Mouse (Mus musculus) lung, postnatal 0 days (tissue): Measurements from ENCODE around the gene Usp33. TPM values are rescaled to one million over a fixed set of nuclear protein-coding genes. Genes with fewer than 3 reads are reported as not detected.

Source experiments
- ATAC-seq: fragments of 200-750 bp; cut with Nextera tagmentation; 2 replicates; pipeline ENCODE4 v1.8.0; 2017; ENCODE audit warnings: moderate library complexity
- DNase-seq: peaks from one replicate; pipeline ENCODE4 v3.0.0-alpha.2; 2016; ENCODE audit warnings: low spot score
- H3K27ac ChIP-seq: fragments of 300-500 bp; sonication (generic); 2 replicates; pipeline ENCODE4 v1.5.1; 2014; ENCODE audit warnings: antibody characterized with exemption, mild to moderate bottlenecking, low read length, mixed read lengths
- H3K27me3 ChIP-seq: fragments of 300-500 bp; sonication (generic); replicated peaks from 2 replicates; pipeline ENCODE4 v1.6.1; 2014; ENCODE audit warnings: low read length, mixed read lengths; ENCODE audit not compliant: insufficient read depth
- H3K36me3 ChIP-seq: fragments of 300-500 bp; sonication (generic); 2 replicates; pipeline ENCODE4 v1.6.1; 2014; ENCODE audit warnings: low read length, mixed read lengths; ENCODE audit not compliant: insufficient read depth
- H3K4me1 ChIP-seq: fragments of 300-500 bp; sonication (generic); 2 replicates; pipeline ENCODE4 v1.6.1; 2014; ENCODE audit warnings: antibody characterized with exemption, low read depth, low read length, mixed read lengths; ENCODE audit not compliant: insufficient read depth
- H3K4me2 ChIP-seq: fragments of 300-500 bp; sonication (generic); replicated peaks from 2 replicates; pipeline ENCODE4 v1.6.1; 2014; ENCODE audit warnings: low read depth, mild to moderate bottlenecking, low read length, moderate library complexity, mixed read lengths
- H3K4me3 ChIP-seq: fragments of 300-500 bp; sonication (generic); 2 replicates; pipeline ENCODE4 v1.5.1; 2014; ENCODE audit warnings: low read depth, low read length
- H3K9ac ChIP-seq: fragments of 300-500 bp; sonication (generic); replicated peaks from 2 replicates; pipeline ENCODE4 v1.6.1; 2014; ENCODE audit warnings: low read depth, mild to moderate bottlenecking
- H3K9me3 ChIP-seq: fragments of 300-500 bp; sonication (generic); 2 replicates; pipeline ENCODE4 v1.6.1; 2016; ENCODE audit warnings: low read length, mixed read lengths
- CTCF ChIP-seq: IDR thresholded peaks from 2 replicates; pipeline ENCODE4 v1.5.1; 2016; ENCODE audit warnings: antibody characterized with exemption, mild to moderate bottlenecking
- EP300 ChIP-seq: IDR thresholded peaks from 2 replicates; pipeline ENCODE4 v1.6.1; 2016; ENCODE audit warnings: antibody characterized with exemption, mild to moderate bottlenecking, control low read depth
- WGBS: fragments of 180-500 bp; shearing (Covaris S2); extraction: QIAGEN DNeasy Blood & Tissue Kit; methylation state at CpG from one replicate; pipeline ENCODE4 v1.1.7; 2014; 5-methylcytosine and 5-hydroxymethylcytosine counted together
- polyA plus RNA-seq: library from polyadenylated mRNA; unstranded; fragments of >200 nt; fragmentation: Nextera tagmentation; extraction: Ambion mirVana; gene quantifications from 2 replicates; pipeline ENCODE4 v1.2.1, GENCODE M21; 2015

The Usp33 gene
- 43.1 and 52.4 TPM in 2 replicates for polyA plus RNA-seq

DNA sequence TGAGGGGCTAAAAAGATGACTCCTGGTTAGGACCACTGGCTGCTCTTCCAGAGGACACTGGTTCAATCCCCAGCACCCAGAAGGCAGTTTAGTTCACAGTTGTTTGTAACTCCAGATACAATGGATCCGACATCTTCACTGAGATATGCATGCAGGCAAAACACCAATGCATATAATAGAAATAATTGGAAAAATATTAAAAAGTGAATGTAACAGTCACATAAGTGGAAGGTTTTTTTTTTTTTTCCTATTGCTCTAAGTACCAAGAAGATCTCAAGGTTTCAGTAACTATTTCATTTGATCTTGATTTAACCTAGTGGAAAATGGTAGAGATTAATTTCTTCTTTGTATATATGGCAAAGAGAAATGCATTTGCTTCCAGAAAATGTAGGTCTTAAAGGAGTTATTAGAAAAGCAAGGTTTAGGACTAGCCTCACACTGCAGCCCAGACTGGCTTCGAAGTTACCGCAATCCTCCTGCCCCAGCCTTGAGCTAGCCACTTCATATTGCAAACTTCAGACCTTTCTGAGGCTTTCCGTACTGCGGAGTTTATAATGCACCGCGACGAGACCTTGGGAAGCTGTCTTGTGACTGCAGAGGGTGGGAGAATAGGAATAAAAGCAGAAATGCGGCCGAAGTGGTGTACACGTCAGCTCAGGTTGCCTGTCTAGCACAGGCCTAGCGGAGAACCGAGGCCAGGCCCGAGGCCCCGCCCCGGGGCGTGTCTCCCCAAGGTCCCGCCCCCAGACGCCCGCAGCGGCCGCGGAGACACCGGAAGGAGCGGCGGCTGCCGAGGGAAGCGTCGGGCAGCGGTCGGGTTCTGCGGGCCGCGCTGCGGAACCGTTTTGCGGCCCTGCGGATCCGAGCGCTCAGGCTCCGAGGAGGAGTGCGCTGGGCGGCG is at the start of gene Usp33:
TSS of gene Usp33 (plus strand) at position 747 of the 901 bp plus-strand sequence.
- ATAC-seq (peak; percentile 95), DNase-seq (peak; percentile 93)
- H3K27me3 ChIP-seq = no peaks in the 10 kb centered on the region
- no peaks in the 10 kb centered on the region for H3K9me3 ChIP-seq
- H3K27ac ChIP-seq = peak within 1 kb of the TSS; percentile 93
- no peaks in the 10 kb centered on the region for H3K36me3 ChIP-seq
- peaks cover 5% of the 10 kb centered on the region for H3K4me1 ChIP-seq
- WGBS = 11% methylated on average over 24 of the region's 44 CpGs
- peak within 1 kb of the TSS; percentile 60 for H3K4me2 ChIP-seq
- peak within 1 kb of the TSS; percentile 90 for H3K9ac ChIP-seq
- H3K4me3 ChIP-seq = peak within 1 kb of the TSS; percentile 71
- 0 out of 2 replicates have a peak, but pooled peaks have one; percentile 18 for TF ChIP-seq CTCF
- no peak for TF ChIP-seq EP300

- WGBS = 63% methylated on average over 14 of the region's 14 CpGs
- Histone ChIP-seq H3K9ac (no peak overlapping the region), H3K36me3 (no peaks in the 10 kb centered on the region), H3K27me3 (no peaks in the 10 kb centered on the region), H3K9me3 (no peaks in the 10 kb centered on the region), H3K4me2 (no peak overlapping the region), H3K4me3 (no peak overlapping the region), H3K27ac (peak overlapping the region; percentile 81), H3K4me1 (no peaks in the 10 kb centered on the region)
- DNase-seq (peak; percentile 93), ATAC-seq (peak; percentile 80)
- TF ChIP-seq CTCF (peak; percentile 60), EP300 (peak; percentile 64)
Measured at GRCm38 (mm10) chr3:152300376-152301337, 45.6 kb upstream of the Usp33 start.

DNA sequence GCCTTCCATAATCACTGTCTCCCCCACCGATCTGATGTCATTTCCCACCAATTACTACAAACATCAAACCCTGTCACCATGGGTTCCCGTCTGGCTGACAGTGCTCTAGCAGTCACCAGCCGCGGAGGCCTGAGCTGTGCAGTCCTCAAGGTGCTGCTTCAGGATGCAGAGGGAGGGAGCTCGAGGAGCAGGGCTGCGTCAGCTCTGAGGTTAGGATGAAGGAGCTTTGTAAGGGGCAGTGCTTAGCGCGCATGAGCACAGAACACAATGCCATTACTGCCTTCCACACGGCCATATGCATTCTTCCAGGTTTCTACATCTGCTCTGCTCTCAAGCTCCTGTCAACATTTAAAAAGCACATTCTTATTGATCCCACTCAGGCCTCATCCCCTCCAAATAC is 43.3 kb upstream of the Usp33 start:
- no peak for TF ChIP-seq EP300
- no peak for TF ChIP-seq CTCF
- no peaks in the 10 kb centered on the region for H3K27me3 ChIP-seq
- H3K4me1 ChIP-seq = no peaks in the 10 kb centered on the region
- H3K9me3 ChIP-seq = no peaks in the 10 kb centered on the region
- 73% methylated on average over 9 of the region's 9 CpGs for WGBS
- ATAC-seq = no peak
- DNase-seq = no peak
- no peak overlapping the region for H3K4me3 ChIP-seq
- no peak overlapping the region for H3K27ac ChIP-seq
- no peak overlapping the region for H3K9ac ChIP-seq
- H3K4me2 ChIP-seq = no peak overlapping the region
- H3K36me3 ChIP-seq = no peaks in the 10 kb centered on the region

- Histone ChIP-seq H3K27ac (peak overlapping the region; percentile 38), H3K36me3 (no peaks in the 10 kb centered on the region), H3K27me3 (no peaks in the 10 kb centered on the region), H3K4me2 (no peak overlapping the region), H3K9ac (no peak overlapping the region), H3K9me3 (no peaks in the 10 kb centered on the region), H3K4me1 (peaks cover 7% of the 10 kb centered on the region; the same call in 1 of the 2 replicates), H3K4me3 (no peak overlapping the region)
- peak; percentile 32 for ATAC-seq
- WGBS = 24% methylated on average over 6 of the region's 6 CpGs
- TF ChIP-seq CTCF (no peak), EP300 (peak; percentile 30; the same call in 1 of the 2 replicates)
- DNase-seq = peak; percentile 72
Measured at GRCm38 (mm10) chr3:152304093-152304815, 42.0 kb upstream of the Usp33 start.

DNA sequence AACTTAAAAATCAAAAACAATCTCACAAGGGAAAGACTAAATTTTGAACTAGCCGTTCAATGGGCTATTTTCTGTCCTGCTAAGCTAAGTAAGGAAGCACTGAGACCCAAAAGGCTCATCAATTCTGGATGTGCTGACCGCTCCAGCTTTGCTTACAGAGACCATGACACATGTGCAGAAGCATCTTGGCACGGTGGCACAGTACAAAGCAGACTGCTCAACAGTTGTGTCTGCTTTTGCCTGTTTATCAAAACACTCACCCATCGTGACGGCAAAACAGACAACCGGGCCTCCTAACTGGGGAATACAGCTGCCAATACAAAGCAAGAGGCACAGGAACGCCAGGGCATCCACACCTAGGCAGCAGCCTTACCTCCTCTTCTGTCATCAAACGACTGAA is 41.2 kb upstream of the Usp33 start:
- WGBS = 54% methylated on average over 8 of the region's 8 CpGs
- Histone ChIP-seq H3K36me3 (no peaks in the 10 kb centered on the region), H3K9me3 (no peaks in the 10 kb centered on the region), H3K4me1 (peaks cover 8% of the 10 kb centered on the region; the same call in 1 of the 2 replicates), H3K9ac (no peak overlapping the region), H3K27me3 (no peaks in the 10 kb centered on the region), H3K4me3 (no peak overlapping the region), H3K4me2 (no peak overlapping the region), H3K27ac (peak overlapping the region; percentile 38; the same call in 1 of the 2 replicates)
- TF ChIP-seq CTCF (no peak), EP300 (no peak)
- DNase-seq (peak; percentile 62), ATAC-seq (no peak)
